Mouse (Mus musculus): ENCODE results near the gene Lig3. TPM values are rescaled to one million over a fixed set of nuclear protein-coding genes. Genes with fewer than 3 reads are reported as not detected.
A peak's percentile ranks its signal among the peaks of the same experiment; 100 is the strongest.

Gene Lig3
- total and polyA plus RNA-seq, 3 experiments = 45.2 to 101 (median 45.7) TPM

DNA sequence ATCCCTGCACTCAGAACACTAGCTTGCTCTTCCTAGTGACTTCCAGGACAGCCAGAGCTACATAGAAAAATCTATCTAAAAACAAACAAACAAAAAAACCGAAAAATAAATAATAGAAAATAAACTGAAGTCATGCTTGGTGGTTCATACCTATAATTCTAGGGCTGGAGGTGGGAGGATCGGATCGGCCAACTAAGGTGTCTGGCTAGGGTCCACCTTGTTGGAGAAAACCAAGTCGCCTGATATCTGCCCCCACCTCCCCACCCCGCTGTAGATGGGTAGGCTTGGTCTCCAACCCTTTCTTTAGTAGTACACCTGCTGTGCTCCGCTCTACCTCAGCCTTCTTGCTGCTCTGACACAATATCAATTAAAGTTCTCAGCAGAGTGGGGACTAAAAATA, 1.3 kb downstream of the Lig3 start:
- Histone ChIP-seq H3K4me1 (ENCODE audit: control insufficient read depth in 1 of 2, insufficient read depth in 2 of 2) (peaks cover 0 to 42% of the 10 kb centered on the region in 2 experiments; a peak in 3 of 4 replicates), H3K36me3 (replicated peaks in 1 of 2; ENCODE audit: control insufficient read depth in 1 of 2, insufficient read depth in 1 of 2, low read length in 1 of 2) (peaks cover 31 to 55% of the 10 kb centered on the region in 2 experiments), H3K4me3 (replicated peaks in 1 of 3; ENCODE audit: low read depth in 2 of 3, low read length in 2 of 3, poor library complexity in 1 of 3) (peak overlapping the region; percentile 76 to 98 (median 80)), H3K9ac (ENCODE audit: insufficient read depth, low read depth) (peak overlapping the region; percentile 94), H3K27me3 (replicated peaks) (no peaks in the 10 kb centered on the region), H3K27ac (ENCODE audit: insufficient read depth, low read depth) (no peak overlapping the region), H3K79me2 (replicated peaks; ENCODE audit: control insufficient read depth, extremely low read depth, insufficient read depth, poor library complexity, severe bottlenecking) (peaks cover 33% of the 10 kb centered on the region), H3K9me3 (replicated peaks; ENCODE audit: low read length) (no peaks in the 10 kb centered on the region), H3K4me2 (ENCODE audit: insufficient read depth, low read depth, poor library complexity, severe bottlenecking) (peak overlapping the region; percentile 52)
- dilution Hi-C loops (cut with MboI; ENCODE audit: extremely low pct_ligation_motif_present, extremely low pct_unique_long_range_greater_than_20kb, low sequenced_read_pairs) (no loop called here), in situ Hi-C loops (cut with MboI; ENCODE audit: low pct_ligation_motif_present, low pct_unique_long_range_greater_than_20kb, low sequenced_read_pairs) (no loop called here)
- DNase-seq (ENCODE audit: extremely low read depth) = no peak
- TF ChIP-seq TBP (conservative IDR thresholded peaks at IDR 0.05; ENCODE audit: low read depth, low read length) (no peak), ELF1 (IDR thresholded peaks at IDR 0.05; ENCODE audit: low read depth, low read length) (no peak), CHD1 (IDR thresholded peaks at IDR 0.05; ENCODE audit: low read depth, low read length) (0 out of 2 replicates have a peak, but pooled peaks have one; percentile 15), MAFK (IDR thresholded peaks at IDR 0.05; ENCODE audit: insufficient replicate concordance, low read length) (no peak)

DNA sequence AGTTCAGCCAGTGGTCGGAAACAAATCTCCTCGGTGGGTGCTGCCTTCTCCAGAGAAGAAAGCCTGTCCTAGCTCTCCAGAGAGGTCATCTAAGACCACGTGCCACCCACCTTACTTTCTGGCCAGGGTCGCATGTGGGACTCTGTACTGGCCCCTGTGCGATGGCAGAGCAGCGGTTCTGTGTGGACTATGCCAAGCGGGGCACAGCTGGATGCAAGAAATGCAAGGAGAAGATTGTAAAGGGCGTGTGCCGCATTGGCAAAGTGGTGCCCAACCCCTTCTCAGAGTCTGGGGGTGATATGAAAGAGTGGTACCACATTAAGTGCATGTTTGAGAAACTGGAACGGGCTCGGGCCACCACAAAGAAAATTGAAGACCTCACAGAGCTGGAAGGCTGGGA, 2.5 kb downstream of the Lig3 start:
- no peak overlapping the region for H3K27ac ChIP-seq (ENCODE audit: insufficient read depth, low read depth)
- no peak for DNase-seq (ENCODE audit: extremely low read depth)
- H3K9me3 ChIP-seq (replicated peaks; ENCODE audit: low read length) = no peaks in the 10 kb centered on the region
- in situ Hi-C loops (cut with MboI; ENCODE audit: low pct_ligation_motif_present, low pct_unique_long_range_greater_than_20kb, low sequenced_read_pairs) (no loop called here), dilution Hi-C loops (cut with MboI; ENCODE audit: extremely low pct_ligation_motif_present, extremely low pct_unique_long_range_greater_than_20kb, low sequenced_read_pairs) (no loop called here)
- H3K27me3 ChIP-seq (replicated peaks) = no peaks in the 10 kb centered on the region
- H3K36me3 ChIP-seq (replicated peaks in 1 of 2; ENCODE audit: control insufficient read depth in 1 of 2, insufficient read depth in 1 of 2, low read length in 1 of 2) = peaks cover 40 to 60% of the 10 kb centered on the region in 2 experiments
- H3K4me1 ChIP-seq (ENCODE audit: control insufficient read depth in 1 of 2, insufficient read depth in 2 of 2) = peaks cover 0 to 42% of the 10 kb centered on the region in 2 experiments; a peak in 3 of 4 replicates
- TF ChIP-seq CHD2 (IDR thresholded peaks at IDR 0.05; ENCODE audit: low read length) (no peak), SIN3A (IDR thresholded peaks at IDR 0.05; ENCODE audit: low read length) (no peak), ZMIZ1 (IDR thresholded peaks at IDR 0.05; ENCODE audit: low read depth, low read length) (no peak), E2F4 (IDR thresholded peaks at IDR 0.05; ENCODE audit: insufficient replicate concordance, low read depth, low read length) (no peak), JUN (IDR thresholded peaks at IDR 0.05; ENCODE audit: insufficient read depth, low read depth, low read length) (no peak), MAZ (IDR thresholded peaks at IDR 0.05; ENCODE audit: low read depth, low read length) (no peak), HCFC1 (IDR thresholded peaks at IDR 0.05; ENCODE audit: low read depth, low read length) (no peak), EP300 (IDR thresholded peaks at IDR 0.05; ENCODE audit: low read length) (no peak), RCOR1 (conservative IDR thresholded peaks at IDR 0.05; ENCODE audit: low read depth, low read length) (no peak), MXI1 (IDR thresholded peaks at IDR 0.05; ENCODE audit: low read depth, low read length) (no peak), UBTF (IDR thresholded peaks at IDR 0.05; ENCODE audit: low read depth, low read length) (no peak), ELF1 (IDR thresholded peaks at IDR 0.05; ENCODE audit: low read depth, low read length) (no peak), CHD1 (IDR thresholded peaks at IDR 0.05; ENCODE audit: low read depth, low read length) (no peak), TCF12 (IDR thresholded peaks at IDR 0.05; ENCODE audit: low read depth, low read length) (no peak), IRF4 (IDR thresholded peaks at IDR 0.05; ENCODE audit: low read depth, low read length) (no peak), SMC3 (IDR thresholded peaks at IDR 0.05; ENCODE audit: low read depth, low read length) (no peak)
- H3K79me2 ChIP-seq (replicated peaks; ENCODE audit: control insufficient read depth, extremely low read depth, insufficient read depth, poor library complexity, severe bottlenecking) = peaks cover 33% of the 10 kb centered on the region
- no peak overlapping the region for H3K9ac ChIP-seq (ENCODE audit: insufficient read depth, low read depth)
- H3K4me2 ChIP-seq (ENCODE audit: insufficient read depth, low read depth, poor library complexity, severe bottlenecking) = no peak overlapping the region
- no peak overlapping the region for H3K4me3 ChIP-seq (replicated peaks in 1 of 3; ENCODE audit: low read depth in 2 of 3, low read length in 2 of 3, poor library complexity in 1 of 3)

Data from CH12.LX (cell line).